ENCODE assay signal across 19 mouse cellular contexts in genomic region chr10:61632445-61632844, GRCm38 (mm10). TPM values are rescaled to one million over a fixed set of nuclear protein-coding genes. Genes with fewer than 3 reads are reported as not detected.
"Had no signal": no experiment of that assay in that cellular context is flagged by ENCODE, and none has a peak within 500 bp of the region (broad histone marks: within the 10 kb centered on the region; RNA-seq: fewer than 3 reads in every experiment).

No protein-coding gene starts in this region.

- H3K9me3 ChIP-seq: midbrain, embryonic 13.5 days; midbrain, embryonic 15.5 days; neural tube, embryonic 12.5 days; stomach, embryonic 15.5 days had no signal

- H3K36me3 ChIP-seq: lung, embryonic 15.5 days; midbrain, embryonic 13.5 days; midbrain, embryonic 15.5 days; neural tube, embryonic 12.5 days; stomach, embryonic 15.5 days had no signal

- H3K4me1 ChIP-seq: midbrain, embryonic 13.5 days; midbrain, embryonic 15.5 days; neural tube, embryonic 12.5 days; stomach, embryonic 15.5 days had no signal

- H3K27me3 ChIP-seq: lung, embryonic 15.5 days; midbrain, embryonic 15.5 days; stomach, embryonic 15.5 days had no signal

- H3K4me3 ChIP-seq: lung, embryonic 15.5 days; midbrain, embryonic 13.5 days; midbrain, embryonic 15.5 days; neural tube, embryonic 12.5 days; stomach, embryonic 15.5 days had no signal

- DNase-seq: liver, postnatal 0 days; lung, adult 2 months; lung, postnatal 14 days; lung, postnatal 36 days; right cerebral cortex, postnatal 14 days; thymus, adult 2 months; thymus, postnatal 25 days; thymus, postnatal 4 days had no signal

- ATAC-seq: liver, postnatal 0 days; lung, postnatal 0 days; midbrain, embryonic 13.5 days; midbrain, embryonic 15.5 days had no signal

- H3K27ac ChIP-seq: lung, embryonic 15.5 days; macrophage; midbrain, embryonic 13.5 days; midbrain, embryonic 15.5 days; neural tube, embryonic 12.5 days; stomach, embryonic 15.5 days; stomach, postnatal 0 days had no signal

RNA-seq across cellular contexts. Expression of gene Npffr1, which starts 37.2 kb away (rescaled TPM):
- total RNA-seq: monocyte, adult 5-6 weeks; neutrophil, adult 5-6 weeks had no signal
- polyA plus RNA-seq: liver, postnatal 0 days; macrophage; midbrain, embryonic 11.5 days had no signal
